Mouse (Mus musculus): ENCODE results near the gene Gm20696. TPM values are rescaled to one million over a fixed set of nuclear protein-coding genes. Genes with fewer than 3 reads are reported as not detected.

Gene Gm20696
- polyA plus RNA-seq, 1 experiment from 2014 or later = 3.0 TPM

GRCm38 (mm10) chr6:99319415-99320405 lies 346.9 kb downstream of the Gm20696 start:
- no peaks in the 10 kb centered on the region for H3K4me1 ChIP-seq
- ATAC-seq = no peak
- no peaks in the 10 kb centered on the region for H3K36me3 ChIP-seq
- no peak overlapping the region for H3K4me3 ChIP-seq
- WGBS (ENCODE audit: insufficient replicate concordance) = 79% methylated on average over 19 of the region's 19 CpGs
- no peak overlapping the region for H3K9ac ChIP-seq
- H3K4me2 ChIP-seq = no peak overlapping the region
- H3K9me3 ChIP-seq (replicated peaks) = no peaks in the 10 kb centered on the region
- H3K27me3 ChIP-seq (replicated peaks) = no peaks in the 10 kb centered on the region
- no peak overlapping the region for H3K27ac ChIP-seq

- no peak overlapping the region for H3K4me2 ChIP-seq
- no peaks in the 10 kb centered on the region for H3K9me3 ChIP-seq (replicated peaks)
- no peaks in the 10 kb centered on the region for H3K36me3 ChIP-seq
- H3K27me3 ChIP-seq (replicated peaks) = no peaks in the 10 kb centered on the region
- WGBS (ENCODE audit: insufficient replicate concordance) = 47% methylated on average over 3 of the region's 3 CpGs
- H3K4me3 ChIP-seq = no peak overlapping the region
- ATAC-seq = no peak
- no peak overlapping the region for H3K9ac ChIP-seq
- H3K4me1 ChIP-seq = no peaks in the 10 kb centered on the region
- H3K27ac ChIP-seq = no peak overlapping the region
Measured at GRCm38 (mm10) chr6:99314746-99315145, 351.9 kb downstream of the Gm20696 start.

GRCm38 (mm10) chr6:99310529-99310928 lies 356.1 kb downstream of the Gm20696 start:
- H3K36me3 ChIP-seq = peaks cover 6% of the 10 kb centered on the region; the same call in 1 of the 2 replicates
- no peak for ATAC-seq
- WGBS (ENCODE audit: insufficient replicate concordance) = 86% methylated on average over 12 of the region's 12 CpGs

GRCm38 (mm10) chr6:99310171-99310500 lies 356.5 kb downstream of the Gm20696 start:
- peaks cover 6% of the 10 kb centered on the region; the same call in 1 of the 2 replicates for H3K36me3 ChIP-seq
- no peaks in the 10 kb centered on the region for H3K9me3 ChIP-seq (replicated peaks)
- H3K27me3 ChIP-seq (replicated peaks) = no peaks in the 10 kb centered on the region
- no peaks in the 10 kb centered on the region for H3K4me1 ChIP-seq
- ATAC-seq = no peak
- no peak overlapping the region for H3K27ac ChIP-seq
- 72% methylated on average over 3 of the region's 3 CpGs for WGBS (ENCODE audit: insufficient replicate concordance)
- H3K9ac ChIP-seq = no peak overlapping the region
- no peak overlapping the region for H3K4me2 ChIP-seq
- no peak overlapping the region for H3K4me3 ChIP-seq

More at GRCm38 (mm10) chr6:99310529-99310928, 356.1 kb downstream of the Gm20696 start:
- no peak overlapping the region for H3K27ac ChIP-seq
- H3K4me2 ChIP-seq = no peak overlapping the region
- no peaks in the 10 kb centered on the region for H3K27me3 ChIP-seq (replicated peaks)
- H3K9me3 ChIP-seq (replicated peaks) = no peaks in the 10 kb centered on the region
- H3K4me1 ChIP-seq = no peaks in the 10 kb centered on the region
- H3K9ac ChIP-seq = no peak overlapping the region
- no peak overlapping the region for H3K4me3 ChIP-seq

- H3K27me3 ChIP-seq (replicated peaks) = no peaks in the 10 kb centered on the region
- no peaks in the 10 kb centered on the region for H3K9me3 ChIP-seq (replicated peaks)
- WGBS (ENCODE audit: insufficient replicate concordance) = 78% methylated on average over 14 of the region's 14 CpGs
- H3K36me3 ChIP-seq = peaks cover 6% of the 10 kb centered on the region; the same call in 1 of the 2 replicates
- H3K4me2 ChIP-seq = no peak overlapping the region
- no peak overlapping the region for H3K9ac ChIP-seq
- H3K4me3 ChIP-seq = no peak overlapping the region
- no peaks in the 10 kb centered on the region for H3K4me1 ChIP-seq
- no peak for ATAC-seq
- H3K27ac ChIP-seq = no peak overlapping the region
Measured at GRCm38 (mm10) chr6:99309466-99310170, 357.0 kb downstream of the Gm20696 start.

GRCm38 (mm10) chr6:99305751-99306150 lies 360.8 kb downstream of the Gm20696 start:
- WGBS (ENCODE audit: insufficient replicate concordance) = 53% methylated on average over 3 of the region's 3 CpGs
- no peak for ATAC-seq

GRCm38 (mm10) chr6:99305236-99305635 lies 361.4 kb downstream of the Gm20696 start:
- no peak for ATAC-seq
- Histone ChIP-seq H3K4me3 (no peak overlapping the region), H3K4me1 (no peaks in the 10 kb centered on the region)

More at GRCm38 (mm10) chr6:99305751-99306150, 360.8 kb downstream of the Gm20696 start:
- H3K9me3 ChIP-seq (replicated peaks) = no peaks in the 10 kb centered on the region
- H3K36me3 ChIP-seq = peaks cover 6% of the 10 kb centered on the region; the same call in 1 of the 2 replicates
- no peak overlapping the region for H3K4me3 ChIP-seq
- H3K9ac ChIP-seq = no peak overlapping the region
- H3K27me3 ChIP-seq (replicated peaks) = no peaks in the 10 kb centered on the region
- no peak overlapping the region for H3K4me2 ChIP-seq
- H3K4me1 ChIP-seq = no peaks in the 10 kb centered on the region
- no peak overlapping the region for H3K27ac ChIP-seq

GRCm38 (mm10) chr6:99302662-99303435 lies 363.7 kb downstream of the Gm20696 start:
- H3K27ac ChIP-seq = no peak overlapping the region
- WGBS (ENCODE audit: insufficient replicate concordance) = 48% methylated on average over 6 of the region's 6 CpGs
- no peak overlapping the region for H3K9ac ChIP-seq

More at GRCm38 (mm10) chr6:99305236-99305635, 361.4 kb downstream of the Gm20696 start:
- WGBS (ENCODE audit: insufficient replicate concordance) = 80% methylated on average over 3 of the region's 3 CpGs
- Histone ChIP-seq H3K9ac (no peak overlapping the region), H3K27ac (no peak overlapping the region), H3K27me3 (replicated peaks) (no peaks in the 10 kb centered on the region), H3K9me3 (replicated peaks) (no peaks in the 10 kb centered on the region), H3K4me2 (no peak overlapping the region), H3K36me3 (peaks cover 6% of the 10 kb centered on the region; the same call in 1 of the 2 replicates)

GRCm38 (mm10) chr6:99301923-99302322 lies 364.7 kb downstream of the Gm20696 start:
- Histone ChIP-seq H3K4me3 (no peak overlapping the region), H3K9me3 (replicated peaks) (no peaks in the 10 kb centered on the region), H3K27me3 (replicated peaks) (no peaks in the 10 kb centered on the region), H3K27ac (no peak overlapping the region), H3K4me2 (no peak overlapping the region), H3K9ac (no peak overlapping the region), H3K4me1 (no peaks in the 10 kb centered on the region), H3K36me3 (no peaks in the 10 kb centered on the region)
- 73% methylated on average over 8 of the region's 8 CpGs for WGBS (ENCODE audit: insufficient replicate concordance)
- ATAC-seq = no peak

More at GRCm38 (mm10) chr6:99302662-99303435, 363.7 kb downstream of the Gm20696 start:
- Histone ChIP-seq H3K27me3 (replicated peaks) (no peaks in the 10 kb centered on the region), H3K36me3 (peaks cover 3% of the 10 kb centered on the region; the same call in 1 of the 2 replicates), H3K4me2 (no peak overlapping the region), H3K4me3 (no peak overlapping the region), H3K9me3 (replicated peaks) (no peaks in the 10 kb centered on the region), H3K4me1 (no peaks in the 10 kb centered on the region)
- ATAC-seq = no peak

- no peaks in the 10 kb centered on the region for H3K36me3 ChIP-seq
- 83% methylated on average over 6 of the region's 6 CpGs for WGBS (ENCODE audit: insufficient replicate concordance)
- no peak overlapping the region for H3K4me2 ChIP-seq
- no peaks in the 10 kb centered on the region for H3K27me3 ChIP-seq (replicated peaks)
- no peak overlapping the region for H3K9ac ChIP-seq
- H3K9me3 ChIP-seq (replicated peaks) = no peaks in the 10 kb centered on the region
- no peak overlapping the region for H3K27ac ChIP-seq
- no peaks in the 10 kb centered on the region for H3K4me1 ChIP-seq
- ATAC-seq = no peak
- no peak overlapping the region for H3K4me3 ChIP-seq
Measured at GRCm38 (mm10) chr6:99300235-99300634, 366.4 kb downstream of the Gm20696 start.

GRCm38 (mm10) chr6:99299196-99299595 lies 367.4 kb downstream of the Gm20696 start:
- no peak overlapping the region for H3K4me3 ChIP-seq
- no peaks in the 10 kb centered on the region for H3K36me3 ChIP-seq
- ATAC-seq = no peak
- no peak overlapping the region for H3K4me2 ChIP-seq
- H3K9me3 ChIP-seq (replicated peaks) = no peaks in the 10 kb centered on the region
- no peaks in the 10 kb centered on the region for H3K27me3 ChIP-seq (replicated peaks)
- H3K9ac ChIP-seq = no peak overlapping the region
- H3K4me1 ChIP-seq = no peaks in the 10 kb centered on the region
- H3K27ac ChIP-seq = no peak overlapping the region
- 79% methylated on average over 14 of the region's 14 CpGs for WGBS (ENCODE audit: insufficient replicate concordance)

Data from liver, embryonic 12.5 days (tissue).